Mouse (Mus musculus) kidney, postnatal 25 days (tissue): ENCODE data around the gene Grsf1.
A peak's percentile ranks its signal among the peaks of the same experiment; 100 is the strongest.

Source experiments
- DNase-seq, 2 experiments: peaks; one replicate each; pipeline ENCODE4 v3.0.0; 2021; ENCODE audit warnings: mixed read lengths in 2 of 2

Gene Grsf1

GRCm38 (mm10) chr5:88688583-88689187, 12.7 kb upstream of the Grsf1 start:
- DNase-seq, result no peak

GRCm38 (mm10) chr5:88687996-88688406, 12.0 kb upstream of the Grsf1 start:
- no peak for DNase-seq

GRCm38 (mm10) chr5:88685745-88686299, 9.9 kb upstream of the Grsf1 start:
- no peak for DNase-seq

- DNase-seq, result no peak
Measured at GRCm38 (mm10) chr5:88685306-88685705, 9.3 kb upstream of the Grsf1 start.

- no peak for DNase-seq
Measured at GRCm38 (mm10) chr5:88684226-88684625, 8.3 kb upstream of the Grsf1 start.

GRCm38 (mm10) chr5:88683706-88684105, 7.7 kb upstream of the Grsf1 start:
- DNase-seq, result no peak

- DNase-seq, result no peak
Measured at GRCm38 (mm10) chr5:88680567-88680966, 4.6 kb upstream of the Grsf1 start.

- DNase-seq, result no peak
Measured at GRCm38 (mm10) chr5:88679341-88679740, 3.4 kb upstream of the Grsf1 start.

GRCm38 (mm10) chr5:88678929-88679328, 3.0 kb upstream of the Grsf1 start:
- DNase-seq, result no peak

GRCm38 (mm10) chr5:88674703-88675442, 1.1 kb downstream of the Grsf1 start:
- peak; percentile 67 to 88 for DNase-seq

GRCm38 (mm10) chr5:88663875-88664274, 12.1 kb downstream of the Grsf1 start:
- DNase-seq, result no peak

- no peak for DNase-seq
Measured at GRCm38 (mm10) chr5:88663151-88663550, 12.8 kb downstream of the Grsf1 start.

GRCm38 (mm10) chr5:88657868-88658267, 18.1 kb downstream of the Grsf1 start:
- DNase-seq, result no peak

GRCm38 (mm10) chr5:88652589-88652988, 23.4 kb downstream of the Grsf1 start:
- no peak for DNase-seq

GRCm38 (mm10) chr5:88649250-88650173, 26.5 kb downstream of the Grsf1 start:
- DNase-seq, result peak in 1 of 2 experiments; percentile 28

- peak; percentile 53 to 67 for DNase-seq
Measured at GRCm38 (mm10) chr5:88645405-88645804, 30.6 kb downstream of the Grsf1 start.

- DNase-seq, result peak; percentile 32 to 43
Measured at GRCm38 (mm10) chr5:88644901-88645300, 31.1 kb downstream of the Grsf1 start.

- peak in 1 of 2 experiments; percentile 38 for DNase-seq
Measured at GRCm38 (mm10) chr5:88643491-88643890, 32.5 kb downstream of the Grsf1 start.

GRCm38 (mm10) chr5:88642786-88643185, 33.2 kb downstream of the Grsf1 start:
- peak; percentile 39 to 46 for DNase-seq

- no peak for DNase-seq
Measured at GRCm38 (mm10) chr5:88634076-88634475, 41.9 kb downstream of the Grsf1 start.

- peak; percentile 83 to 89 for DNase-seq
Measured at GRCm38 (mm10) chr5:88632463-88632862, 43.5 kb downstream of the Grsf1 start.

- no peak for DNase-seq
Measured at GRCm38 (mm10) chr5:88631545-88631944, 44.4 kb downstream of the Grsf1 start.

- peak; percentile 59 to 82 for DNase-seq
Measured at GRCm38 (mm10) chr5:88630883-88631282, 45.1 kb downstream of the Grsf1 start.
